Mouse (Mus musculus): ENCODE data around the gene Snx32.

GRCm38 (mm10) chr19:5516906-5517505 is 6.7 kb upstream of the Snx32 start:
- no peak for TF ChIP-seq CTCF (IDR thresholded peaks at IDR 0.05; ENCODE audit: borderline replicate concordance, insufficient read depth, low read depth, low read length)
- no peak for TF ChIP-seq POLR2A (IDR thresholded peaks at IDR 0.05; ENCODE audit: borderline replicate concordance, insufficient read depth, low read length)

Data from cerebellum, adult 2 months (tissue).